Mouse (Mus musculus) ES-E14 (cell line): Measurements from ENCODE around the gene Wdr77. TPM values are rescaled to one million over a fixed set of nuclear protein-coding genes. Genes with fewer than 3 reads are reported as not detected.
"Not testable (repeated sequence)": the region's sequence is repeated elsewhere in the genome, so short reads cannot be mapped to it uniquely, and the experiment has no call there.

Experiments
- DNase-seq: peaks from one replicate; pipeline ENCODE4 v3.0.0-alpha.2; 2013; ENCODE audit warnings: low read depth, low spot score
- H3K27ac ChIP-seq: 2 replicates; pipeline ENCODE4 v1.5.1; 2012; ENCODE audit warnings: low read depth, mild to moderate bottlenecking, low read length, moderate library complexity, mixed read lengths; ENCODE audit not compliant: poor library complexity, insufficient read depth, severe bottlenecking
- H3K36me3 ChIP-seq: 2 replicates; pipeline ENCODE4 v1.6.1; 2012; ENCODE audit warnings: mild to moderate bottlenecking, low read length, moderate library complexity, mixed read lengths; ENCODE audit not compliant: control insufficient read depth, poor library complexity, insufficient read depth, severe bottlenecking
- H3K4me1 ChIP-seq, 2 experiments: fragments of 150-350 bp in 1 of 2; sonication (generic) in 1 of 2; 2 replicates each; pipeline ENCODE4 v1.6.1; 2012; ENCODE audit warnings: low read length in 2 of 2, mild to moderate bottlenecking in 1 of 2, mixed read lengths in 1 of 2; ENCODE audit not compliant: control insufficient read depth in 2 of 2, insufficient read depth in 2 of 2, poor library complexity in 1 of 2
- H3K4me3 ChIP-seq, 2 experiments: fragments of 150-350 bp in 1 of 2; sonication (generic) in 1 of 2; 2 replicates each; pipeline ENCODE4 v1.5.1; 2012; ENCODE audit warnings: low read length in 2 of 2, low read depth in 1 of 2, mild to moderate bottlenecking in 1 of 2, mixed read lengths in 1 of 2; ENCODE audit not compliant: insufficient read depth in 1 of 2, poor library complexity in 1 of 2, severe bottlenecking in 1 of 2
- H3K9ac ChIP-seq: 2 replicates; pipeline ENCODE4 v1.6.1; 2012; ENCODE audit warnings: low read depth, mild to moderate bottlenecking, low read length, mixed read lengths; ENCODE audit not compliant: poor library complexity, insufficient read depth, severe bottlenecking
- H3K9me3 ChIP-seq: fragments of 150-350 bp; sonication (generic); 2 replicates; pipeline ENCODE4 v1.6.1; 2012; ENCODE audit warnings: low read depth, mild to moderate bottlenecking, low read length; ENCODE audit not compliant: control insufficient read depth, insufficient read depth
- CHD2 ChIP-seq: IDR thresholded peaks from 2 replicates; pipeline ENCODE4 v1.6.1; 2014; ENCODE audit warnings: mild to moderate bottlenecking, low read depth, low read length, inconsistent platforms
- HCFC1 ChIP-seq: IDR thresholded peaks from 2 replicates; pipeline ENCODE4 v1.6.1; 2012; ENCODE audit warnings: low read length, inconsistent platforms, borderline replicate concordance; ENCODE audit not compliant: insufficient read depth
- MAFK ChIP-seq: IDR thresholded peaks from 2 replicates; pipeline ENCODE4 v1.6.1; 2014; ENCODE audit warnings: mild to moderate bottlenecking, low read depth, low read length, inconsistent platforms; ENCODE audit not compliant: insufficient read depth
- ZC3H11A ChIP-seq: IDR thresholded peaks from 2 replicates; pipeline ENCODE4 v1.6.1; 2012; ENCODE audit warnings: low read depth, mild to moderate bottlenecking, inconsistent platforms, low read length, borderline replicate concordance
- ZNF384 ChIP-seq: IDR thresholded peaks from 2 replicates; pipeline ENCODE4 v1.6.1; 2012; ENCODE audit warnings: low read depth, low read length, inconsistent platforms
- in situ Hi-C, 2 experiments: fragments of 600-800 bp; cut with MboI; formaldehyde crosslinking; loops; one replicate each; pipeline ENCODE4 v1.15.1; 2025; ENCODE audit warnings: low sequenced_read_pairs in 2 of 2, inconsistent platforms in 1 of 2; ENCODE audit not compliant: unreplicated experiment in 2 of 2
- total RNA-seq: library from RNA; depleted of rRNA; stranded (reverse); fragments of 300-350 nt; gene quantifications from 2 replicates; pipeline ENCODE4 v1.2.3, GENCODE M21; 2012

Wdr77 gene
- total RNA-seq, 1 experiment, result 148 TPM

GRCm38 (mm10) chr3:105915281-105915680, 43.9 kb upstream of the Wdr77 start:
- Histone ChIP-seq H3K9ac (no peak overlapping the region), H3K4me1 (no peaks in the 10 kb centered on the region), H3K27ac (no peak overlapping the region), H3K9me3 (no peaks in the 10 kb centered on the region), H3K4me3 (no peak overlapping the region), H3K36me3 (no peaks in the 10 kb centered on the region)
- no peak for TF ChIP-seq ZNF384
- no peak for TF ChIP-seq ZC3H11A
- TF ChIP-seq MAFK, result no peak
- no peak for TF ChIP-seq CHD2
- TF ChIP-seq HCFC1, result no peak
- in situ Hi-C loops, result no loop called here
- no peak for DNase-seq

- not testable (repeated sequence) for H3K27ac ChIP-seq, H3K4me3 ChIP-seq
Observed at GRCm38 (mm10) chr3:105916455-105916854, 42.7 kb upstream of the Wdr77 start.

GRCm38 (mm10) chr3:105917656-105918354, 41.4 kb upstream of the Wdr77 start:
- in situ Hi-C loops, result no loop called here
- TF ChIP-seq CHD2, result no peak
- TF ChIP-seq ZC3H11A, result no peak
- no peak for TF ChIP-seq MAFK
- no peak for TF ChIP-seq HCFC1
- no peak for TF ChIP-seq ZNF384
- no peaks in the 10 kb centered on the region for H3K4me1 ChIP-seq
- H3K9me3 ChIP-seq, result no peaks in the 10 kb centered on the region
- H3K4me3 ChIP-seq, result no peak overlapping the region
- DNase-seq, result no peak
- no peak overlapping the region for H3K27ac ChIP-seq
- H3K36me3 ChIP-seq, result no peaks in the 10 kb centered on the region
- no peak overlapping the region for H3K9ac ChIP-seq

More at GRCm38 (mm10) chr3:105916455-105916854, 42.7 kb upstream of the Wdr77 start:
- in situ Hi-C loops, DNase-seq, H3K4me1 ChIP-seq, H3K9ac ChIP-seq, H3K9me3 ChIP-seq, H3K36me3 ChIP-seq: not testable (repeated sequence)

GRCm38 (mm10) chr3:105918355-105918745, 40.8 kb upstream of the Wdr77 start:
- Histone ChIP-seq H3K36me3 (no peaks in the 10 kb centered on the region), H3K4me3 (no peak overlapping the region), H3K9me3 (no peaks in the 10 kb centered on the region), H3K4me1 (no peaks in the 10 kb centered on the region), H3K27ac (no peak overlapping the region), H3K9ac (no peak overlapping the region)
- no peak for TF ChIP-seq ZNF384
- no peak for TF ChIP-seq HCFC1
- no peak for TF ChIP-seq ZC3H11A
- no peak for TF ChIP-seq MAFK
- TF ChIP-seq CHD2, result no peak
- no peak for DNase-seq
- in situ Hi-C loops, result no loop called here

- DNase-seq, H3K36me3 ChIP-seq, in situ Hi-C loops, H3K4me3 ChIP-seq, H3K27ac ChIP-seq, H3K9ac ChIP-seq, H3K4me1 ChIP-seq, H3K9me3 ChIP-seq: not testable (repeated sequence)
Observed at GRCm38 (mm10) chr3:105920743-105921142, 38.4 kb upstream of the Wdr77 start.
